Mouse (Mus musculus): ENCODE data around the gene Nlgn2. TPM values are rescaled to one million over a fixed set of nuclear protein-coding genes. Genes with fewer than 3 reads are reported as not detected.

Nlgn2 gene
- polyA plus RNA-seq, 1 experiment from 2014 or later = 3.4 TPM

- peak overlapping the region; percentile 80 for H3K9ac ChIP-seq (ENCODE audit: low read depth, low read length)
- under 1% methylated on average over 18 of the region's 18 CpGs for WGBS
- H3K4me3 ChIP-seq (ENCODE audit: low read depth, low read length) = peak overlapping the region; percentile 63
- no peaks in the 10 kb centered on the region for H3K36me3 ChIP-seq (ENCODE audit: control insufficient read depth, insufficient read depth, low read length)
- DNase-seq (ENCODE audit: low spot score) = peak; percentile 85
- no peaks in the 10 kb centered on the region for H3K27me3 ChIP-seq (replicated peaks; ENCODE audit: control insufficient read depth, insufficient read depth, low read length)
- H3K4me2 ChIP-seq = peak overlapping the region; percentile 99
- H3K27ac ChIP-seq (ENCODE audit: low read depth, low read length) = peak overlapping the region; percentile 92
- no peaks in the 10 kb centered on the region for H3K9me3 ChIP-seq (ENCODE audit: control insufficient read depth, low read length)
- peak; percentile 46 for ATAC-seq (replicated peaks; ENCODE audit: low FRiP score)
- H3K4me1 ChIP-seq (replicated peaks; ENCODE audit: control insufficient read depth, insufficient read depth, low read length) = peaks cover 57% of the 10 kb centered on the region
Measured at GRCm38 (mm10) chr11:69880506-69880852, 42.9 kb upstream of the Nlgn2 start.

GRCm38 (mm10) chr11:69879711-69880110, 42.1 kb upstream of the Nlgn2 start:
- ATAC-seq (replicated peaks; ENCODE audit: low FRiP score) (no peak), DNase-seq (ENCODE audit: low spot score) (no peak)
- Histone ChIP-seq H3K9me3 (ENCODE audit: control insufficient read depth, low read length) (no peaks in the 10 kb centered on the region), H3K4me2 (peak overlapping the region; percentile 99), H3K4me3 (ENCODE audit: low read depth, low read length) (peak overlapping the region; percentile 63), H3K4me1 (replicated peaks; ENCODE audit: control insufficient read depth, insufficient read depth, low read length) (peaks cover 57% of the 10 kb centered on the region), H3K9ac (ENCODE audit: low read depth, low read length) (peak overlapping the region; percentile 80), H3K27ac (ENCODE audit: low read depth, low read length) (peak overlapping the region; percentile 92), H3K27me3 (replicated peaks; ENCODE audit: control insufficient read depth, insufficient read depth, low read length) (no peaks in the 10 kb centered on the region), H3K36me3 (ENCODE audit: control insufficient read depth, insufficient read depth, low read length) (no peaks in the 10 kb centered on the region)
- 61% methylated on average over 15 of the region's 15 CpGs for WGBS

GRCm38 (mm10) chr11:69878952-69879351, 41.4 kb upstream of the Nlgn2 start:
- H3K4me3 ChIP-seq (ENCODE audit: low read depth, low read length) = peak overlapping the region; percentile 63
- no peak for DNase-seq (ENCODE audit: low spot score)
- peak; percentile 79 for ATAC-seq (replicated peaks; ENCODE audit: low FRiP score)
- peak overlapping the region; percentile 15 for H3K9ac ChIP-seq (ENCODE audit: low read depth, low read length)
- H3K27ac ChIP-seq (ENCODE audit: low read depth, low read length) = peak overlapping the region; percentile 92
- no peaks in the 10 kb centered on the region for H3K9me3 ChIP-seq (ENCODE audit: control insufficient read depth, low read length)
- H3K36me3 ChIP-seq (ENCODE audit: control insufficient read depth, insufficient read depth, low read length) = no peaks in the 10 kb centered on the region
- 50% methylated on average over 6 of the region's 6 CpGs for WGBS
- peak overlapping the region; percentile 99 for H3K4me2 ChIP-seq
- H3K4me1 ChIP-seq (replicated peaks; ENCODE audit: control insufficient read depth, insufficient read depth, low read length) = peaks cover 57% of the 10 kb centered on the region
- H3K27me3 ChIP-seq (replicated peaks; ENCODE audit: control insufficient read depth, insufficient read depth, low read length) = no peaks in the 10 kb centered on the region

- H3K4me1 ChIP-seq (replicated peaks; ENCODE audit: control insufficient read depth, insufficient read depth, low read length) = peaks cover 57% of the 10 kb centered on the region
- DNase-seq (ENCODE audit: low spot score) = no peak
- WGBS = 84% methylated on average over 3 of the region's 3 CpGs
- peak overlapping the region; percentile 92 for H3K27ac ChIP-seq (ENCODE audit: low read depth, low read length)
- peak overlapping the region; percentile 63; the same call in 1 of the 2 replicates for H3K4me3 ChIP-seq (ENCODE audit: low read depth, low read length)
- no peaks in the 10 kb centered on the region for H3K9me3 ChIP-seq (ENCODE audit: control insufficient read depth, low read length)
- peak overlapping the region; percentile 99 for H3K4me2 ChIP-seq
- H3K36me3 ChIP-seq (ENCODE audit: control insufficient read depth, insufficient read depth, low read length) = no peaks in the 10 kb centered on the region
- H3K9ac ChIP-seq (ENCODE audit: low read depth, low read length) = peak overlapping the region; percentile 25; the same call in 1 of the 2 replicates
- no peaks in the 10 kb centered on the region for H3K27me3 ChIP-seq (replicated peaks; ENCODE audit: control insufficient read depth, insufficient read depth, low read length)
- no peak for ATAC-seq (replicated peaks; ENCODE audit: low FRiP score)
Measured at GRCm38 (mm10) chr11:69878399-69878798, 40.8 kb upstream of the Nlgn2 start.

GRCm38 (mm10) chr11:69877878-69878277, 40.3 kb upstream of the Nlgn2 start, which contains the start of gene Tmem95:
Gene Tmem95, minus strand, starts transcription at chr11:69878018.
- DNase-seq (ENCODE audit: low spot score) = no peak
- peaks cover 57% of the 10 kb centered on the region for H3K4me1 ChIP-seq (replicated peaks; ENCODE audit: control insufficient read depth, insufficient read depth, low read length)
- peak within 1 kb of the TSS; percentile 63 for H3K4me3 ChIP-seq (ENCODE audit: low read depth, low read length)
- H3K4me2 ChIP-seq = peak within 1 kb of the TSS; percentile 99
- 89% methylated on average over 11 of the region's 11 CpGs for WGBS
- no peaks in the 10 kb centered on the region for H3K27me3 ChIP-seq (replicated peaks; ENCODE audit: control insufficient read depth, insufficient read depth, low read length)
- H3K27ac ChIP-seq (ENCODE audit: low read depth, low read length) = peak within 1 kb of the TSS; percentile 92
- no peaks in the 10 kb centered on the region for H3K36me3 ChIP-seq (ENCODE audit: control insufficient read depth, insufficient read depth, low read length)
- no peaks in the 10 kb centered on the region for H3K9me3 ChIP-seq (ENCODE audit: control insufficient read depth, low read length)
- ATAC-seq (replicated peaks; ENCODE audit: low FRiP score) = no peak
- H3K9ac ChIP-seq (ENCODE audit: low read depth, low read length) = peak within 1 kb of the TSS; percentile 25; the same call in 1 of the 2 replicates

GRCm38 (mm10) chr11:69876867-69877266, 39.3 kb upstream of the Nlgn2 start:
- DNase-seq (ENCODE audit: low spot score) (peak; percentile 83), ATAC-seq (replicated peaks; ENCODE audit: low FRiP score) (peak; percentile 48)
- H3K4me3 ChIP-seq (ENCODE audit: low read depth, low read length) = no peak overlapping the region
- peaks cover 57% of the 10 kb centered on the region for H3K4me1 ChIP-seq (replicated peaks; ENCODE audit: control insufficient read depth, insufficient read depth, low read length)
- WGBS = 1% methylated on average over 12 of the region's 12 CpGs
- H3K9me3 ChIP-seq (ENCODE audit: control insufficient read depth, low read length) = no peaks in the 10 kb centered on the region
- H3K36me3 ChIP-seq (ENCODE audit: control insufficient read depth, insufficient read depth, low read length) = no peaks in the 10 kb centered on the region
- no peaks in the 10 kb centered on the region for H3K27me3 ChIP-seq (replicated peaks; ENCODE audit: control insufficient read depth, insufficient read depth, low read length)
- no peak overlapping the region for H3K9ac ChIP-seq (ENCODE audit: low read depth, low read length)
- 0 out of 2 replicates have a peak overlapping the region, but pooled peaks have one; percentile 21 for H3K27ac ChIP-seq (ENCODE audit: low read depth, low read length)
- peak overlapping the region; percentile 51 for H3K4me2 ChIP-seq

- WGBS = 41% methylated on average over 7 of the region's 7 CpGs
- DNase-seq (ENCODE audit: low spot score) (no peak), ATAC-seq (replicated peaks; ENCODE audit: low FRiP score) (no peak)
- no peaks in the 10 kb centered on the region for H3K9me3 ChIP-seq (ENCODE audit: control insufficient read depth, low read length)
- H3K27ac ChIP-seq (ENCODE audit: low read depth, low read length) = no peak overlapping the region
- no peak overlapping the region for H3K4me3 ChIP-seq (ENCODE audit: low read depth, low read length)
- no peaks in the 10 kb centered on the region for H3K36me3 ChIP-seq (ENCODE audit: control insufficient read depth, insufficient read depth, low read length)
- no peak overlapping the region for H3K9ac ChIP-seq (ENCODE audit: low read depth, low read length)
- H3K4me2 ChIP-seq = no peak overlapping the region; the same call in 1 of the 2 replicates
- no peaks in the 10 kb centered on the region for H3K27me3 ChIP-seq (replicated peaks; ENCODE audit: control insufficient read depth, insufficient read depth, low read length)
- H3K4me1 ChIP-seq (replicated peaks; ENCODE audit: control insufficient read depth, insufficient read depth, low read length) = peaks cover 51% of the 10 kb centered on the region
Measured at GRCm38 (mm10) chr11:69876186-69876585, 38.6 kb upstream of the Nlgn2 start.

GRCm38 (mm10) chr11:69872451-69872850, 34.9 kb upstream of the Nlgn2 start:
- no peaks in the 10 kb centered on the region for H3K27me3 ChIP-seq (replicated peaks; ENCODE audit: control insufficient read depth, insufficient read depth, low read length)
- 82% methylated on average over 4 of the region's 4 CpGs for WGBS
- H3K27ac ChIP-seq (ENCODE audit: low read depth, low read length) = no peak overlapping the region
- no peaks in the 10 kb centered on the region for H3K9me3 ChIP-seq (ENCODE audit: control insufficient read depth, low read length)
- H3K36me3 ChIP-seq (ENCODE audit: control insufficient read depth, insufficient read depth, low read length) = no peaks in the 10 kb centered on the region
- H3K4me3 ChIP-seq (ENCODE audit: low read depth, low read length) = no peak overlapping the region
- ATAC-seq (replicated peaks; ENCODE audit: low FRiP score) = no peak
- H3K4me2 ChIP-seq = no peak overlapping the region
- no peak overlapping the region for H3K9ac ChIP-seq (ENCODE audit: low read depth, low read length)
- peaks cover 17% of the 10 kb centered on the region for H3K4me1 ChIP-seq (replicated peaks; ENCODE audit: control insufficient read depth, insufficient read depth, low read length)
- no peak for DNase-seq (ENCODE audit: low spot score)

- WGBS = 84% methylated on average over 7 of the region's 7 CpGs
- Histone ChIP-seq H3K9me3 (ENCODE audit: control insufficient read depth, low read length) (no peaks in the 10 kb centered on the region), H3K4me1 (replicated peaks; ENCODE audit: control insufficient read depth, insufficient read depth, low read length) (peaks cover 11% of the 10 kb centered on the region), H3K36me3 (ENCODE audit: control insufficient read depth, insufficient read depth, low read length) (no peaks in the 10 kb centered on the region), H3K27ac (ENCODE audit: low read depth, low read length) (no peak overlapping the region), H3K27me3 (replicated peaks; ENCODE audit: control insufficient read depth, insufficient read depth, low read length) (no peaks in the 10 kb centered on the region), H3K9ac (ENCODE audit: low read depth, low read length) (no peak overlapping the region), H3K4me3 (ENCODE audit: low read depth, low read length) (no peak overlapping the region), H3K4me2 (no peak overlapping the region)
- ATAC-seq (replicated peaks; ENCODE audit: low FRiP score) = no peak
- no peak for DNase-seq (ENCODE audit: low spot score)
Measured at GRCm38 (mm10) chr11:69871822-69872221, 34.2 kb upstream of the Nlgn2 start.

All from liver, embryonic 11.5 days (tissue).